Mouse (Mus musculus) layer of hippocampus, adult 6 months (tissue): ENCODE measurements around the gene Acyp2. TPM values are rescaled to one million over a fixed set of nuclear protein-coding genes. Genes with fewer than 3 reads are reported as not detected.

Experiments
- long read RNA-seq, 2 experiments: library from polyadenylated mRNA; unstranded; transcript quantifications; one replicate each; pipeline ENCODE4 v2.0.0; 2019 to 2020
- polyA plus RNA-seq: library from polyadenylated mRNA; unstranded; fragments of <200 nt; fragmentation: Nextera tagmentation; gene quantifications from 2 replicates; pipeline ENCODE4 v1.2.3, GENCODE M21; 2021

Gene Acyp2
- 79.3 and 91.7 TPM in 2 replicates for polyA plus RNA-seq
- long read RNA-seq, experiment 1, partial matches to known transcripts = 1 of 2 reads
- long read RNA-seq, experiment 1, other reads (novel, unspliced or antisense) = 0 of 2 reads
- long read RNA-seq, experiment 2, partial matches to known transcripts = 0 of 4 reads
- long read RNA-seq, experiment 2, other reads (novel, unspliced or antisense) = 2 of 4 reads

DNA sequence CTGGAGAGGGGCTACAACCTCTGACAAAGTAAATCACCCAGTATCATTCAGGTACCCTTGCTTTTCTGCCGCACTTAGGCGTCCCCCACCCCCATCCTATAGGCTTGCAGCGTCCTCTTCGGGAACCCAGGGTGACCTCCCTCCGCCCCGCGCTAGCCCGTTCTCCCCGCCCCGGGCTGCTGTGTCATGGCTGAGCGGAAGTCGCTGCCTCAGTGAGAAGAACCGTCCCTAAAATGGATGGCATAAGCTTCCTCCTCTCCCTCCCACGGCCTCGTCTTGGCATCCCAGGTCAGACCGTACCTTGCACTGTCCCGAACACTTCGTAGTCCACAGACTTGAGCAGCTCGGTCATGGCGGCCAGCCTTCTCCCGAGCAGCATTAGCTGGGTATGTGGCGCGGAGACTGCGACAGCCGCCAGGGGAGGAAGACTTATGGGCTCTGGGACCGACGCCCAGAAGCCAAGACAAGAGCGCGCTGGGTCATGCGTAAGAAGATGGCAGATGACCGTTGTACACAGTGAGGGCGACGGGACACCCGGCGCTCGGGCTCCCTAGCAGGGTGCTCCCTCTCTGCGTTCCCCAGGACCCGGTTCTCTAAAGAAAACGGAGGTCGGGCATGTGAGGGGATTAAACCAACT, at the start of gene Acyp2:
Acyp2 (minus strand) TSS at position 587 of the 637 bp plus-strand sequence.

DNA sequence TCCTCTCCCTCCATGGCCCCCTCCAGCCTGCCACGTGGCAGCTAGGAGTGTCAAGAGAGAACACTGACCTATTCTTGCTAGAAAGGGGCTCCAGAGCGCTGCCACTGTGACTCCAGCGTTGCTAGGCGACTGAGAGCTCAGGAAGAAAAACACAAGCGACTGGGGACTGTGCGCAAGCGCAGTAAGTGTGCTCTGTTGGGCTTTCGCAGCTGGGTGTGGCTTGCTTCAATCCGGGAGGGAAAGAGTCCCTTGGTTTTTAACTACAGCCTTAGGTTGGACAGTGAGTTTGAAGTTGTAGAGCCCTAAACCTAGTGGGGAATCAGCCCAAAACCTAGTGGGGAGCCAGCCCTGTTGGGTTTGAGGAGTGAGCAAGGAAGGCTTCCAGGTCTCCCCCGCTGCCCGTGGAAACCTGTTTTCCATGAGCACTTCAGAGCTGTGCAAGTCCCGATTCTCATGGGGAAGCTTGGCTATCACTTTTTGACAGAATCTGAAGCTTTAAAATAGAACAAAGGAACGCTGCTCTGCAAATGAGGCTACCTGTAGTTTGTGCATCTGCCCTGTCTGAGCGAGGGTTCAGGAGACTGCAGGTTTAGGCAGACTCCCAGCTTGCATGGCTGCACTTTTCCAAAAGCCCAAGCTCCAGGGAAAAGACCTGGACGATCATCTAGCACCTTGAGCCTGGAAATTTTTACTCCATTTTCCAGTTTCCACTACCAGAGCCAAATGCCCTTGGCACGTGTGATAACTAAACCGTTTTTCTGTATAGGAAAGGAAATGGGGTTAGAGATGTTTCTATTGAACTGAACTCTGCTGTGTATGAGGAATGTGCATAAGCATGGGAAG, 177.4 kb downstream of the Acyp2 start, which contains the start of gene 4930505A04Rik:
4930505A04Rik (minus strand) TSS at position 77 of the 843 bp plus-strand sequence.

Other genes with a start within 250 kb of the Acyp2 start
- 0.21 TPM in 1 of 2 replicates, not detected in the other for gene 4930505A04Rik, start 177.8 kb downstream of the Acyp2 start, polyA plus RNA-seq
- gene Psme4, start 122.1 kb upstream of the Acyp2 start, polyA plus RNA-seq = 2.0 and 2.6 TPM in 2 replicates
- 7.7 and 8.4 TPM in 2 replicates for gene Gpr75, start 235.8 kb upstream of the Acyp2 start, polyA plus RNA-seq
- gene Asb3, start 235.8 kb upstream of the Acyp2 start, polyA plus RNA-seq = 24.2 and 24.6 TPM in 2 replicates